Mouse (Mus musculus) MEL (cell line): Measurements from ENCODE around the gene Pbx2. TPM values are rescaled to one million over a fixed set of nuclear protein-coding genes. Genes with fewer than 3 reads are reported as not detected.
A peak's percentile ranks its signal among the peaks of the same experiment; 100 is the strongest.

ENCODE experiments used
- DNase-seq: peaks from one replicate; pipeline ENCODE4 v3.0.0; 2011; ENCODE audit warnings: low read depth, low spot score
- H3K27ac ChIP-seq: 2 replicates; pipeline ENCODE4 v1.5.1; 2012; ENCODE audit warnings: low read depth, mild to moderate bottlenecking, control low read depth, low read length, moderate library complexity; ENCODE audit not compliant: control insufficient read depth
- H3K27me3 ChIP-seq, 2 experiments: fragments of 150-350 bp in 1 of 2; sonication (generic) in 1 of 2; 2 replicates each; pipeline ENCODE4 v1.6.1; 2012; ENCODE audit warnings: low read length in 2 of 2, mild to moderate bottlenecking in 2 of 2, improper control_type of control experiment in 1 of 2, moderate library complexity in 1 of 2; ENCODE audit not compliant: insufficient read depth in 2 of 2, control insufficient read depth in 1 of 2
- H3K36me3 ChIP-seq, 2 experiments: 2 replicates each; pipeline ENCODE4 v1.6.1; 2012 to 2014; ENCODE audit warnings: low read length in 2 of 2, improper control_type of control experiment in 1 of 2, inconsistent platforms in 1 of 2, mild to moderate bottlenecking in 1 of 2; ENCODE audit not compliant: insufficient read depth in 2 of 2, control insufficient read depth in 1 of 2
- H3K4me1 ChIP-seq, 2 experiments: fragments of 150-350 bp in 1 of 2; sonication (generic) in 1 of 2; 2 replicates each; pipeline ENCODE4 v1.6.1; 2012; ENCODE audit warnings: low read length in 2 of 2, improper control_type of control experiment in 1 of 2, mild to moderate bottlenecking in 1 of 2; ENCODE audit not compliant: insufficient read depth in 2 of 2, control insufficient read depth in 1 of 2
- H3K4me3 ChIP-seq, 2 experiments: fragments of 150-350 bp in 1 of 2; sonication (generic) in 1 of 2; 2 replicates each; pipeline ENCODE4 v1.5.1; 2012; ENCODE audit warnings: low read depth in 2 of 2, low read length in 2 of 2, mild to moderate bottlenecking in 2 of 2, moderate library complexity in 2 of 2, control low read depth in 1 of 2, improper control_type of control experiment in 1 of 2; ENCODE audit not compliant: control insufficient read depth in 1 of 2, insufficient read depth in 1 of 2
- H3K79me2 ChIP-seq: 2 replicates; pipeline ENCODE4 v1.6.1; 2012; ENCODE audit warnings: mild to moderate bottlenecking, low read length, moderate library complexity; ENCODE audit not compliant: control insufficient read depth, poor library complexity, insufficient read depth
- H3K9ac ChIP-seq: 2 replicates; pipeline ENCODE4 v1.6.1; 2012; ENCODE audit warnings: low read depth, mild to moderate bottlenecking, control low read depth, low read length, moderate library complexity; ENCODE audit not compliant: control insufficient read depth, poor library complexity, severe bottlenecking
- H3K9me3 ChIP-seq: fragments of 150-350 bp; sonication (generic); replicated peaks from 2 replicates; pipeline ENCODE4 v1.6.1; 2012; ENCODE audit warnings: mild to moderate bottlenecking, low read length, improper control_type of control experiment, moderate library complexity; ENCODE audit not compliant: insufficient read depth
- BHLHE40 ChIP-seq: IDR thresholded peaks from 2 replicates; pipeline ENCODE4 v1.6.1; 2012; ENCODE audit warnings: low read depth, mild to moderate bottlenecking, inconsistent platforms, low read length, improper control_type of control experiment, borderline replicate concordance
- CHD2 ChIP-seq: IDR thresholded peaks from 2 replicates; pipeline ENCODE4 v1.6.1; 2011; ENCODE audit warnings: low read length, improper control_type of control experiment
- CTCF ChIP-seq, 3 experiments: IDR thresholded peaks in 2 of 3; conservative IDR thresholded peaks in 1 of 3; 2 replicates each; pipeline ENCODE4 v1.5.1; 2011 to 2012; ENCODE audit warnings: low read length in 3 of 3, low read depth in 2 of 3, mild to moderate bottlenecking in 2 of 3, improper control_type of control experiment in 1 of 3, inconsistent platforms in 1 of 3, mixed read lengths in 1 of 3, moderate library complexity in 1 of 3; ENCODE audit not compliant: control insufficient read depth in 1 of 3, insufficient read depth in 1 of 3, poor library complexity in 1 of 3, severe bottlenecking in 1 of 3
- ETS1 ChIP-seq: IDR thresholded peaks from 2 replicates; pipeline ENCODE4 v1.6.1; 2012; ENCODE audit warnings: low read depth, mild to moderate bottlenecking, inconsistent platforms, low read length, improper control_type of control experiment, moderate library complexity
- HCFC1 ChIP-seq: IDR thresholded peaks from 2 replicates; pipeline ENCODE4 v1.6.1; 2012; ENCODE audit warnings: low read depth, mild to moderate bottlenecking, inconsistent platforms, low read length, improper control_type of control experiment, moderate library complexity
- KAT2A ChIP-seq: conservative IDR thresholded peaks from 2 replicates; pipeline ENCODE4 v1.6.1; 2012; ENCODE audit warnings: low read depth, low read length, improper control_type of control experiment, inconsistent platforms
- MEF2A ChIP-seq: IDR thresholded peaks from 2 replicates; pipeline ENCODE4 v1.6.1; 2014; ENCODE audit warnings: low read depth, mild to moderate bottlenecking, inconsistent platforms, low read length, improper control_type of control experiment; ENCODE audit not compliant: poor library complexity, insufficient replicate concordance, severe bottlenecking; ENCODE audit errors: extremely low read depth
- MXI1 ChIP-seq: IDR thresholded peaks from 2 replicates; pipeline ENCODE4 v1.6.1; 2011; ENCODE audit warnings: mild to moderate bottlenecking, low read depth, low read length, improper control_type of control experiment
- MYB ChIP-seq: IDR thresholded peaks from 2 replicates; pipeline ENCODE4 v1.6.1; 2011; ENCODE audit warnings: mild to moderate bottlenecking, low read depth, low read length, improper control_type of control experiment
- MYC ChIP-seq: IDR thresholded peaks from 2 replicates; pipeline ENCODE4 v1.6.1; 2011; ENCODE audit warnings: low read depth, mild to moderate bottlenecking, low read length, improper control_type of control experiment, moderate library complexity
- POLR2AphosphoS2 ChIP-seq: IDR thresholded peaks from 2 replicates; pipeline ENCODE4 v1.6.1; 2011; ENCODE audit warnings: low read length, improper control_type of control experiment
- RAD21 ChIP-seq: IDR thresholded peaks from 2 replicates; pipeline ENCODE4 v1.6.1; 2011; ENCODE audit warnings: mild to moderate bottlenecking, low read depth, low read length, improper control_type of control experiment
- SMC3 ChIP-seq: IDR thresholded peaks from 2 replicates; pipeline ENCODE4 v1.6.1; 2011; ENCODE audit warnings: low read depth, low read length, improper control_type of control experiment
- TAL1 ChIP-seq: IDR thresholded peaks from 2 replicates; pipeline ENCODE4 v1.6.1; 2012; ENCODE audit warnings: mild to moderate bottlenecking, inconsistent platforms, low read length, moderate library complexity, mixed read lengths
- UBTF ChIP-seq: IDR thresholded peaks from 2 replicates; pipeline ENCODE4 v1.6.1; 2012; ENCODE audit warnings: low read depth, mild to moderate bottlenecking, inconsistent platforms, low read length, improper control_type of control experiment, moderate library complexity, borderline replicate concordance; ENCODE audit not compliant: insufficient read depth
- USF1 ChIP-seq: IDR thresholded peaks from 2 replicates; pipeline ENCODE4 v1.6.1; 2014; ENCODE audit warnings: low read depth, mild to moderate bottlenecking, inconsistent platforms, low read length, improper control_type of control experiment, moderate library complexity
- ZC3H11A ChIP-seq: IDR thresholded peaks from 2 replicates; pipeline ENCODE4 v1.6.1; 2012; ENCODE audit warnings: low read depth, mild to moderate bottlenecking, inconsistent platforms, low read length, improper control_type of control experiment
- ZKSCAN1 ChIP-seq: IDR thresholded peaks from 2 replicates; pipeline ENCODE4 v1.6.1; 2012; ENCODE audit warnings: low read depth, mild to moderate bottlenecking, inconsistent platforms, low read length, improper control_type of control experiment, moderate library complexity
- ZNF384 ChIP-seq: IDR thresholded peaks from 2 replicates; pipeline ENCODE4 v1.6.1; 2012; ENCODE audit warnings: low read depth, mild to moderate bottlenecking, inconsistent platforms, low read length, improper control_type of control experiment
- polyA plus RNA-seq, 2 experiments: library from polyadenylated mRNA; stranded (reverse) in 1 of 2; unstranded in 1 of 2; fragments of >175 nt in 1 of 2; fragments of >200 nt in 1 of 2; gene quantifications; 2 replicates each; pipeline versions ENCODE4 v1.2.1 to v1.2.4; 2012; ENCODE audit warnings: low replicate concordance in 2 of 2, low read depth in 1 of 2; ENCODE audit not compliant: insufficient read length in 2 of 2, insufficient read depth in 1 of 2, missing spikeins in 1 of 2
- total RNA-seq: library from RNA; depleted of rRNA; stranded (reverse); fragments of 300-350 nt; gene quantifications from 2 replicates; pipeline ENCODE4 v1.2.3, GENCODE M21; 2012

Gene Pbx2
- total and polyA plus RNA-seq, 3 experiments, result 40.3 to 76.7 TPM; not detected in 1

DNA sequence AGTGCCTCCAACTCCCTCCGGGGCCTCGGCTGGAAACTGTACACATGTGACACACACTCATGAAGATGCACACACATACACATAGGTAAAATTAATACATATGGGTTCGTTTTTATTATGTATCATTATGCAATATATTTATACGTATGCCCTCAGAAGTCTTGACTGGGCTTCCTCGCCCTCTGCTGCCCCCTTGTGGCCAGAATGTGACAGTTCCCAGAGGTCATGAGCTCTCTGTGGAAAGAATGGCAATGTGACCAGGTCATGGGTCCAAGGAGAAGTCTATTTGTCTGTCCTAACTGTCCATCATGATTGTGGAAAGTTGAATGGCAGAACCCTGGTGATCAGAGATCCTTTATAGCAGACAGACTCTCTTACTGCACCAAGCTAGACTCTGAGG lies 35.6 kb upstream of the Pbx2 start:
- H3K9ac ChIP-seq, result no peak overlapping the region
- no peak overlapping the region for H3K4me3 ChIP-seq
- no peak for TF ChIP-seq MXI1
- no peak for TF ChIP-seq ZKSCAN1
- TF ChIP-seq MYC, result no peak
- TF ChIP-seq USF1, result 0 out of 2 replicates have a peak, but pooled peaks have one; percentile 10
- peak; percentile 60 for TF ChIP-seq ZC3H11A
- TF ChIP-seq ZNF384, result no peak
- TF ChIP-seq MYB, result no peak
- no peak for TF ChIP-seq BHLHE40
- peak; percentile 88 to 91 (median 89) for TF ChIP-seq CTCF (IDR thresholded peaks at IDR 0.05 in 2 of 3, conservative IDR thresholded peaks at IDR 0.05 in 1 of 3; ENCODE audit: control insufficient read depth in 1 of 3, insufficient read depth in 1 of 3, low read depth in 2 of 3, low read length in 3 of 3, poor library complexity in 1 of 3, severe bottlenecking in 1 of 3)
- no peak for TF ChIP-seq KAT2A
- TF ChIP-seq SMC3, result peak; percentile 82
- no peak for TF ChIP-seq ETS1
- TF ChIP-seq UBTF, result no peak
- no peak for TF ChIP-seq MEF2A
- no peak for TF ChIP-seq POLR2AphosphoS2
- peak; percentile 74 for TF ChIP-seq RAD21
- TF ChIP-seq CHD2, result no peak
- no peaks in the 10 kb centered on the region; a peak in 2 of 4 replicates for H3K27me3 ChIP-seq
- peaks cover 0 to 4% of the 10 kb centered on the region in 2 experiments; a peak in 2 of 4 replicates for H3K36me3 ChIP-seq
- H3K79me2 ChIP-seq, result no peaks in the 10 kb centered on the region
- H3K27ac ChIP-seq, result no peak overlapping the region
- H3K4me1 ChIP-seq, result peaks cover 3 to 7% of the 10 kb centered on the region in 2 experiments
- DNase-seq, result peak; percentile 75
- H3K9me3 ChIP-seq, result no peaks in the 10 kb centered on the region

GRCm38 (mm10) chr17:34556406-34556805 lies 34.7 kb upstream of the Pbx2 start:
- no peak for TF ChIP-seq TAL1
- TF ChIP-seq MYC, result no peak
- TF ChIP-seq SMC3, result no peak
- no peak for TF ChIP-seq HCFC1
- TF ChIP-seq MEF2A, result no peak
- TF ChIP-seq, all 39 proteins: peak for 0
- Histone ChIP-seq H3K9me3 (no peaks in the 10 kb centered on the region), H3K4me3 (no peak overlapping the region), H3K9ac (no peak overlapping the region), H3K27ac (no peak overlapping the region), H3K4me1 (peaks cover 5 to 13% of the 10 kb centered on the region in 2 experiments), H3K27me3 (no peaks in the 10 kb centered on the region; a peak in 2 of 4 replicates), H3K79me2 (no peaks in the 10 kb centered on the region), H3K36me3 (peaks cover 0 to 8% of the 10 kb centered on the region in 2 experiments; a peak in 2 of 4 replicates)
- DNase-seq, result no peak
